Mouse (Mus musculus) kidney, adult 2 months (tissue): Measurements from ENCODE around the gene Fxyd2.
A peak's percentile ranks its signal among the peaks of the same experiment; 100 is the strongest.

Experiments
- CTCF ChIP-seq: fragments of 200-500 bp; conservative IDR thresholded peaks from 2 replicates; pipeline ENCODE4 v1.5.1; 2011; ENCODE audit warnings: low read depth, mild to moderate bottlenecking, control low read depth, low read length, moderate library complexity, mixed read lengths; ENCODE audit not compliant: insufficient read depth, insufficient read length
- POLR2A ChIP-seq: fragments of 200-500 bp; IDR thresholded peaks from one replicate; pipeline ENCODE4 v1.6.1; 2011; ENCODE audit warnings: low read depth, low read length, control low read depth

GRCm38 (mm10) chr9:45413478-45414140 lies 14.1 kb downstream of the Fxyd2 start:
- TF ChIP-seq POLR2A (peak; percentile 19), CTCF (peak; percentile 62; the same call in 1 of the 2 replicates)
